Mouse (Mus musculus) fat pad, adult 2 months (tissue): ENCODE results near the gene Topbp1.

Experiments used
- DNase-seq: peaks from one replicate; pipeline ENCODE4 v3.0.0-alpha.2; 2011; ENCODE audit warnings: low read depth, low spot score; ENCODE audit errors: extremely low read depth

Gene Topbp1

DNA sequence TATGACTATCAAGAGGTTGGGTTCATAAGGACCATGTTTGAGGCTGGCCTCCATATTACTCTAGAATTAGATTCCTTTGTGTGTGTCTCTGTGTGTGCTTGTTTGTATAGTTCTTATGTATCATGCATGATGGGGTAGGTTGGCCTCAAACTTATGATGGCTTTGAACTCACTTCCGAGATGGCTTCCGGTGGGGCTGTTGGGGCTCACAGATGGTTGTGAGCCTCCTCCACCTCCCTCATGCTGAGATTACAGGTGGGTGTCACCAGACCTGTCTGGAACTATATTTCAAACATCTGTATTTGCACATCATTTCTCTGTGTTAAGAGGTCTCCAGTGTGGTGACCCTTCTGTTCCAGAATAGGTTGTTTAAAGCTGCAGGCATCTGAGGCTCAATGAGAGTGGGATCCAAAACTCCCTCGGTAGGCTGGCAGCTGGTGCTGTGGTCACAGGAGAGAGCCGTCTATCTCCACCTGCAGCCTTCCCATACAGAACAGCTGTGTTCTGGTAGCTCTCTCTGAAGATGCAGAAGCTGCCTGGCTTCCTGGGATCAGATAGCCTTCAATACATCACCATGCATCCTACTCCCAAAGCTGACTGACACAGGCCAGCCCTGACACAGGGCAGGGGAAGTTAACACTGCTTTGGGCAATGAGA, 79.3 kb downstream of the Topbp1 start:
- no peak for DNase-seq

- no peak for DNase-seq
Measured at GRCm38 (mm10) chr9:103385600-103385999, 80.6 kb downstream of the Topbp1 start.

DNA sequence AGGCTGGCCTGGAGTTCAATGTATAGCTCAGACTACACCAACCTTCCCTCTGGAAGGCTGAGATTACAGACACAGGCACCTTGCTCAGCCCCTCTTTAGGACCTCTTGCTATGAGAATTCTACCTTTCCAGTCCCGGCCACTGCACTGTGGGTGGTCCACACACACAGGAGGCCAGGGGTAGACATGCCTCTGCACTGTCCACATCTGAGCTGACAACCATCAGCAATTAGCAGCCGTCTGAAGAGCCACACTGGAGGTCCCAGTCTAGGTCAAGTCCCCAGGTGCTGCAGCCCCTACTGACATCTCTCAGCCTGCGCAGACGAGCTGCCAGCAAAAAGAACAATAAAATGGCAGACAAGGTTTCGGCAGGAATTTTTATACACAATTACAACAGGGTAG, 81.6 kb downstream of the Topbp1 start:
- no peak for DNase-seq

DNA sequence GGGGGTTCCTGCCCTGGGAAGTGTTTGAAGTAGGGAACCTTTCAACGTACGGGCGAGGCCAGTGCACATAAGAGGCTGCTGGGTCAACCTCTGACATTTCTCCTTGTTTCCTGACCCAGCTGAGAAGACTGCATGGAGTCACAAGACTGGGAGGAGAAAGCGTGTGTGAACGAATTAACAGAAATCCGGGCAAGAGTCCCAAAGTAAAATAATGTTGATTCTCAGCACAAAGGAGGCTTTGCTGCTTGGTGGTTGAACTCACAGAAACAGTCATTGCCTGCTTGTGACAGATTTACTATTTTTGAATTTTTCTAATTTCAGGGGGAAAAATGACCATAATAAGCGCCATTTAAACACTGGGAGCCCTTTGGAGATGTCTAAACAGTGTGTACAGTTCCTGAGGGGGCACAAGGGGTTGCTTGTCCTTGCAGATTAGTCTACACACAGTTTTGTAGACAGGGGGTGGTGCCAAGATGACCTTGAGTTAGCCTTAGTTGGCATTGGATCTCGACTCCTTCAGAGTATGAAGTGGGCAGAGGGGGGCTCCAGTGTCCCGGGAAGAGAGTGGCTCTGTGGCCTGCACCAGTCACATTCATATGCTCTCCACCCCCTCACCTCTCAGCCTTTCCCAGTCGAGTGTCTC, 82.1 kb downstream of the Topbp1 start:
- no peak for DNase-seq

GRCm38 (mm10) chr9:103389261-103389660, 84.2 kb downstream of the Topbp1 start:
- no peak for DNase-seq

GRCm38 (mm10) chr9:103391796-103392372, 86.9 kb downstream of the Topbp1 start:
- DNase-seq, result no peak

DNA sequence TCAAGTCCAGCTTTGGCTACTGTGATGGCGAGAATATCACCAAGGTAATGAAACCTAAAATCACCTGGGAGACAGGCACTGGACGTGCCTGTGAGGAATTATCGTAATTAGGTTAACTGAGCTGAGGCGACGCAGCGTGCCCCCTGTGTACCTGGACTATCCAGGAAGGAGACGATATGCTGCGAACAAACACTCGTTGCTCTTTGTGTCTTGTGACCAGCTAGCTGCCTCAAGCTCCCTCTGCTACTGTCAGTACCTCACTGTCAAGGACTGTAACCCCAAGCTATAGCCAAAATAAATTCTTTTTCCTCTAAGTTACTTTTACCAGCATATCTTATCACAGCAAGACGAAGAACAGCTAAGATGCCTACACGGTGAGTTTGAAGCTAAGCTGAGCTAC, 88.2 kb downstream of the Topbp1 start:
- DNase-seq, result no peak

DNA sequence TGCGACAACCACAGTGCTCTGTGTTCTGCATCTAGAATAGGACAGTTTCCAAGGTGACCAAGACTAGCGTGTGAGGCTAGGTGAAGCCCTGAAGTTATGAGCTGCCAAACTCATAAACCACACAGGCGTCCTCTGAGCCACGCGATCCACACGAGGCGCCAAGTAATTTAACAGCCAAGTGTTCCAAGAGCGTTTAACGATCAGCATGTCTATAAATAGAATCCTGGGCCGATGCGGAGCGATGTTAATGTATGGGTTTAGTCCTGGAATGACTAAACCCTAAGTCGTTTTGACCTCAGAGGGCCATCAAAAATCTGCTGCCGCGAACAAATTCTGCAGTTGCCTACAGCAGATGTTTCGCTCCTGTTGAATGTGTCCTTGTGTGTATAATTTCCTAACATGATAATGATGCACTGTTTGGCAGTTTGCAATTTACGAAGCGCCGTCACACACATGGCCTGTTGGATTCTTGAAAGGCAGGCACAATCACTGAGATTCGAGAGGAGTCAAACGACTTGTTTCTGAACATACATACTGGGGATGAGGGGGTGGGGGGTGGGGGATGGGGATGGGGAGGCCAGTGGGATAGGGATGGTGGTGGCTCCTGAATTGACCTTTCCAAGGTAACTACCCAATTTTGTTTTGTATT, 93.6 kb downstream of the Topbp1 start:
- no peak for DNase-seq
